Mouse (Mus musculus) liver, postnatal 0 days (tissue): ENCODE data around the gene Ikzf3.

Experiments used
- CTCF ChIP-seq: sonication (generic); IDR thresholded peaks from 2 replicates; pipeline ENCODE4 v1.5.1; 2016; ENCODE audit warnings: antibody characterized with exemption, low read depth
- EP300 ChIP-seq: IDR thresholded peaks from 2 replicates; pipeline ENCODE4 v1.6.1; 2016; ENCODE audit warnings: antibody characterized with exemption, low read depth, mild to moderate bottlenecking

DNA sequence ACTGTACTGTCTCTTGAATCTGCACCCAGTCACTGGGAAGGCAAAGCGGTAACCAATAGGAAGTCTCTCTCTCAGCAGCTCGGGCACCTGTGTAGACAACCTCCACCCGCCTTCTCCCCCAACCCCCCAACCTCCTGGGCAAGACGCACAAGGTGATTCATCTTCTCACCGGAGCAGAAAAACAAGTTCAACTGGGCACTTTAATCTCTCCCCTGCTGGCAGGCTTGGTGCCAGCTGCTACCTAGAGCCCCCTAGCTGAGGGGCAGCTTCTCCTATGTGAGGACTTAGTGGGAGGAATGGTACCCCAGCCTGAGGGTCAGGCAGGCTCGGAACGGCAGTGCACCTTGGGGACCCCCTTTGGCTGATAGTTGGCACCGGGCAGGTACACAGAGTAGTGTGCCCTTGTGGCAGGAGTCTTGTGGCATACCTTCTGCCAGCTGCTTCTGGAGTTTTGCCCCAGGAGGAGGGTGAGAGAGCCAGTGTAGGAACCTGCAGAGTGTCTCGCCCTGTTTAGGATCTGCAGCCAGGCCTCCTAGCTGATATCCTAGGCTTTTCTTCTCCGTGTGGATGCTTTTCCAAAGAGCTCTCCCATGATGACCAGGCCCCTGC, 126.8 kb downstream of the Ikzf3 start:
- TF ChIP-seq CTCF: no peak
- no peak for TF ChIP-seq EP300
